Mouse (Mus musculus) hindbrain, embryonic 11.5 days (tissue): ENCODE data around the gene Mtmr4. TPM values are rescaled to one million over a fixed set of nuclear protein-coding genes. Genes with fewer than 3 reads are reported as not detected.

ENCODE experiments used
- ATAC-seq: fragments of 200-750 bp; cut with Nextera tagmentation; 2 replicates; pipeline ENCODE4 v1.8.0; 2017; ENCODE audit warnings: mild to moderate bottlenecking, moderate TSS enrichment, moderate library complexity; ENCODE audit not compliant: low FRiP score
- DNase-seq: peaks from one replicate; pipeline ENCODE4 v3.0.0-alpha.2; 2015; ENCODE audit warnings: low spot score
- H3K27ac ChIP-seq: fragments of 300-500 bp; sonication (generic); 2 replicates; pipeline ENCODE4 v1.5.1; 2014; ENCODE audit warnings: mild to moderate bottlenecking, low read depth, low read length
- H3K27me3 ChIP-seq: fragments of 300-500 bp; sonication (generic); 2 replicates; pipeline ENCODE4 v1.6.1; 2014; ENCODE audit warnings: mild to moderate bottlenecking, low read length, moderate library complexity, mixed read lengths; ENCODE audit not compliant: control insufficient read depth, insufficient read depth
- H3K36me3 ChIP-seq: fragments of 300-500 bp; sonication (generic); 2 replicates; pipeline ENCODE4 v1.6.1; 2014; ENCODE audit warnings: mild to moderate bottlenecking, low read length, moderate library complexity, mixed read lengths; ENCODE audit not compliant: control insufficient read depth, insufficient read depth
- H3K4me1 ChIP-seq: fragments of 300-500 bp; sonication (generic); replicated peaks from 2 replicates; pipeline ENCODE4 v1.6.1; 2014; ENCODE audit warnings: low read length, mixed read lengths; ENCODE audit not compliant: control insufficient read depth, insufficient read depth
- H3K4me2 ChIP-seq: fragments of 300-500 bp; sonication (generic); replicated peaks from 2 replicates; pipeline ENCODE4 v1.6.1; 2014; ENCODE audit warnings: mild to moderate bottlenecking, low read depth, low read length
- H3K4me3 ChIP-seq: fragments of 300-500 bp; sonication (generic); 2 replicates; pipeline ENCODE4 v1.5.1; 2014; ENCODE audit warnings: low read depth, low read length
- H3K9ac ChIP-seq: fragments of 300-500 bp; sonication (generic); 2 replicates; pipeline ENCODE4 v1.6.1; 2014; ENCODE audit warnings: low read depth, low read length
- H3K9me3 ChIP-seq: fragments of 300-500 bp; sonication (generic); 2 replicates; pipeline ENCODE4 v1.6.1; 2016; ENCODE audit warnings: low read length; ENCODE audit not compliant: control insufficient read depth
- whole genome bisulfite sequencing: fragments of 180-500 bp; shearing (Covaris S2); extraction: QIAGEN DNeasy Blood & Tissue Kit; methylation state at CpG from one replicate; pipeline ENCODE4 v1.1.7; 2014; 5-methylcytosine and 5-hydroxymethylcytosine counted together
- polyA plus RNA-seq: library from polyadenylated mRNA; unstranded; fragments of >200 nt; fragmentation: Nextera tagmentation; extraction: Ambion mirVana; gene quantifications from 2 replicates; pipeline ENCODE4 v1.2.1, GENCODE M21; 2014

The Mtmr4 gene
- 63.2 and 77.0 TPM in 2 replicates for polyA plus RNA-seq

GRCm38 (mm10) chr11:87591526-87592353, at the start of gene Mtmr4:
TSS of gene Mtmr4 (plus strand) at chr11:87592162.
- H3K4me1 ChIP-seq, result peaks cover 8% of the 10 kb centered on the region
- ATAC-seq (peak; percentile 98), DNase-seq (peak; percentile 96)
- H3K4me3 ChIP-seq, result peak within 1 kb of the TSS; percentile 71
- peak within 1 kb of the TSS; percentile 74 for H3K27ac ChIP-seq
- H3K9me3 ChIP-seq, result no peaks in the 10 kb centered on the region
- no peaks in the 10 kb centered on the region for H3K27me3 ChIP-seq
- H3K36me3 ChIP-seq, result no peaks in the 10 kb centered on the region
- H3K9ac ChIP-seq, result peak within 1 kb of the TSS; percentile 69
- H3K4me2 ChIP-seq, result peak within 1 kb of the TSS; percentile 56
- under 1% methylated on average over 56 of the region's 61 CpGs for WGBS

- Histone ChIP-seq H3K9me3 (no peaks in the 10 kb centered on the region), H3K4me1 (no peaks in the 10 kb centered on the region), H3K36me3 (no peaks in the 10 kb centered on the region), H3K4me2 (no peak overlapping the region), H3K9ac (no peak overlapping the region), H3K27me3 (no peaks in the 10 kb centered on the region), H3K27ac (no peak overlapping the region), H3K4me3 (no peak overlapping the region)
- WGBS, result 42% methylated on average over 8 of the region's 8 CpGs
- ATAC-seq, result no peak
- no peak for DNase-seq
Measured at GRCm38 (mm10) chr11:87542285-87542684, 49.7 kb upstream of the Mtmr4 start.

GRCm38 (mm10) chr11:87542906-87543305, 49.1 kb upstream of the Mtmr4 start:
- WGBS, result 58% methylated on average over 3 of the region's 3 CpGs
- no peaks in the 10 kb centered on the region for H3K4me1 ChIP-seq
- H3K9ac ChIP-seq, result no peak overlapping the region
- no peak for DNase-seq
- no peaks in the 10 kb centered on the region for H3K9me3 ChIP-seq
- no peak overlapping the region for H3K27ac ChIP-seq
- no peak for ATAC-seq
- H3K4me3 ChIP-seq, result no peak overlapping the region
- H3K4me2 ChIP-seq, result no peak overlapping the region
- H3K36me3 ChIP-seq, result no peaks in the 10 kb centered on the region
- no peaks in the 10 kb centered on the region for H3K27me3 ChIP-seq

- DNase-seq (no peak), ATAC-seq (no peak)
- H3K9ac ChIP-seq, result no peak overlapping the region
- H3K27ac ChIP-seq, result no peak overlapping the region
- no peaks in the 10 kb centered on the region for H3K4me1 ChIP-seq
- no peaks in the 10 kb centered on the region for H3K9me3 ChIP-seq
- H3K36me3 ChIP-seq, result no peaks in the 10 kb centered on the region
- no peak overlapping the region for H3K4me3 ChIP-seq
- no peak overlapping the region for H3K4me2 ChIP-seq
- WGBS, result 73% methylated on average over 4 of the region's 4 CpGs
- no peaks in the 10 kb centered on the region for H3K27me3 ChIP-seq
Measured at GRCm38 (mm10) chr11:87553342-87553741, 38.6 kb upstream of the Mtmr4 start.

GRCm38 (mm10) chr11:87554386-87554785, 37.6 kb upstream of the Mtmr4 start:
- Histone ChIP-seq H3K4me3 (no peak overlapping the region), H3K27ac (no peak overlapping the region), H3K36me3 (no peaks in the 10 kb centered on the region), H3K27me3 (no peaks in the 10 kb centered on the region), H3K4me2 (no peak overlapping the region), H3K9ac (no peak overlapping the region), H3K9me3 (no peaks in the 10 kb centered on the region), H3K4me1 (no peaks in the 10 kb centered on the region)
- DNase-seq (no peak), ATAC-seq (no peak)
- WGBS, result 78% methylated on average over 5 of the region's 5 CpGs

- no peak overlapping the region for H3K4me2 ChIP-seq
- H3K4me1 ChIP-seq, result no peaks in the 10 kb centered on the region
- H3K4me3 ChIP-seq, result no peak overlapping the region
- DNase-seq, result no peak
- H3K36me3 ChIP-seq, result no peaks in the 10 kb centered on the region
- H3K9me3 ChIP-seq, result no peaks in the 10 kb centered on the region
- no peak overlapping the region for H3K27ac ChIP-seq
- 54% methylated on average over 2 of the region's 2 CpGs for WGBS
- H3K27me3 ChIP-seq, result no peaks in the 10 kb centered on the region
- no peak overlapping the region for H3K9ac ChIP-seq
- ATAC-seq, result no peak
Measured at GRCm38 (mm10) chr11:87555106-87555703, 36.8 kb upstream of the Mtmr4 start.

GRCm38 (mm10) chr11:87561208-87561607, 30.8 kb upstream of the Mtmr4 start:
- 79% methylated on average over 6 of the region's 6 CpGs for WGBS
- ATAC-seq, result no peak
- no peak overlapping the region for H3K4me2 ChIP-seq
- no peaks in the 10 kb centered on the region for H3K27me3 ChIP-seq
- no peaks in the 10 kb centered on the region for H3K4me1 ChIP-seq
- no peak overlapping the region for H3K4me3 ChIP-seq
- DNase-seq, result no peak
- H3K9ac ChIP-seq, result no peak overlapping the region
- H3K36me3 ChIP-seq, result no peaks in the 10 kb centered on the region
- H3K9me3 ChIP-seq, result no peaks in the 10 kb centered on the region
- no peak overlapping the region for H3K27ac ChIP-seq

- H3K4me2 ChIP-seq, result no peak within 1 kb of the TSS
- ATAC-seq (no peak), DNase-seq (no peak)
- 83% methylated on average over 3 of the region's 3 CpGs for WGBS
- H3K4me3 ChIP-seq, result no peak within 1 kb of the TSS
- no peaks in the 10 kb centered on the region for H3K36me3 ChIP-seq
- H3K4me1 ChIP-seq, result no peaks in the 10 kb centered on the region
- H3K9ac ChIP-seq, result no peak within 1 kb of the TSS
- no peaks in the 10 kb centered on the region for H3K9me3 ChIP-seq
- no peak within 1 kb of the TSS for H3K27ac ChIP-seq
- H3K27me3 ChIP-seq, result no peaks in the 10 kb centered on the region
Measured at GRCm38 (mm10) chr11:87566501-87566900, 25.5 kb upstream of the Mtmr4 start, which contains the start of gene Gm11492. TSS of gene Gm11492 (plus strand) at chr11:87566653.
